ENCODE assay signal across 8 mouse cellular contexts in genomic region chr9:53973929-53974327, GRCm38 (mm10). TPM values are rescaled to one million over a fixed set of nuclear protein-coding genes. Genes with fewer than 3 reads are reported as not detected.
DNase-seq lines count a peak whose midpoint lies in the region; ATAC-seq and TF ChIP-seq lines count a peak whose summit lies in the region.

No protein-coding gene starts in this region.

- H3K36me3 ChIP-seq in intestine, embryonic 14.5 days (ENCODE audit: control insufficient read depth, insufficient read depth, low read length), result no peaks in the 10 kb centered on the region
- H3K36me3 ChIP-seq in intestine, postnatal 0 days (ENCODE audit: control insufficient read depth, insufficient read depth), result no peaks in the 10 kb centered on the region
- H3K36me3 ChIP-seq in hindbrain, embryonic 12.5 days, result no peaks in the 10 kb centered on the region
- no peaks in the 10 kb centered on the region for H3K36me3 ChIP-seq in midbrain, embryonic 11.5 days (ENCODE audit: control insufficient read depth, insufficient read depth, low read length)

- no peak overlapping the region for H3K4me3 ChIP-seq in intestine, embryonic 14.5 days (ENCODE audit: low read depth, low read length)
- H3K4me3 ChIP-seq in intestine, postnatal 0 days (ENCODE audit: low read depth, low read length), result no peak overlapping the region
- peak overlapping the region; percentile 65 for H3K4me3 ChIP-seq in hindbrain, embryonic 12.5 days
- H3K4me3 ChIP-seq in midbrain, embryonic 11.5 days (ENCODE audit: low read depth, low read length), result peak overlapping the region; percentile 65
- no peak overlapping the region for H3K4me3 ChIP-seq in lung, adult 2 months (replicated peaks; ENCODE audit: extremely low read depth, low read depth, low read length)

- peak overlapping the region; percentile 88 for H3K4me2 ChIP-seq in intestine, embryonic 14.5 days (ENCODE audit: low read length)
- H3K4me2 ChIP-seq in intestine, postnatal 0 days (replicated peaks; ENCODE audit: low read depth), result no peak overlapping the region
- peak overlapping the region; percentile 95 for H3K4me2 ChIP-seq in hindbrain, embryonic 12.5 days (replicated peaks)
- peak overlapping the region; percentile 97 for H3K4me2 ChIP-seq in midbrain, embryonic 11.5 days

- TF ChIP-seq CTCF in intestine, postnatal 0 days (IDR thresholded peaks at IDR 0.05; ENCODE audit: low read depth), result no peak
- no peak for TF ChIP-seq CTCF in lung, adult 2 months (IDR thresholded peaks at IDR 0.05; ENCODE audit: insufficient read depth, low read length)

- TF ChIP-seq POLR2A in lung, adult 2 months (IDR thresholded peaks at IDR 0.05; ENCODE audit: borderline replicate concordance, extremely low read depth, low read depth, low read length), result no peak

- 0 out of 2 replicates have a peak, but pooled peaks cover 2% of the 10 kb centered on the region for H3K4me1 ChIP-seq in intestine, embryonic 14.5 days (replicated peaks; ENCODE audit: control insufficient read depth, insufficient read depth, low read length)
- H3K4me1 ChIP-seq in intestine, postnatal 0 days (replicated peaks; ENCODE audit: control insufficient read depth, insufficient read depth, low read length), result no peaks in the 10 kb centered on the region
- peaks cover 3% of the 10 kb centered on the region; the same call in 1 of the 2 replicates for H3K4me1 ChIP-seq in hindbrain, embryonic 12.5 days
- peaks cover 4% of the 10 kb centered on the region for H3K4me1 ChIP-seq in midbrain, embryonic 11.5 days (ENCODE audit: control insufficient read depth, insufficient read depth, low read length)
- no peaks in the 10 kb centered on the region; the same call in 1 of the 2 replicates for H3K4me1 ChIP-seq in lung, adult 2 months (ENCODE audit: control insufficient read depth, insufficient read depth, low read length)

- no peak for DNase-seq in intestine, embryonic 14.5 days (ENCODE audit: low spot score)
- DNase-seq in cerebellum, adult 9-11 months, result peak; percentile 51
- no peak for DNase-seq in midbrain, embryonic 11.5 days (ENCODE audit: low spot score, missing footprints)
- no peak for DNase-seq in lung, adult 2 months
- no peak for DNase-seq in yolk sac, embryonic 10.5 days (ENCODE audit: low spot score)
- DNase-seq in ovary, postnatal 36 days (ENCODE audit: low spot score), result no peak

- H3K9me3 ChIP-seq in intestine, embryonic 14.5 days (ENCODE audit: control insufficient read depth, low read length), result no peaks in the 10 kb centered on the region
- H3K9me3 ChIP-seq in intestine, postnatal 0 days (ENCODE audit: control insufficient read depth), result no peaks in the 10 kb centered on the region
- H3K9me3 ChIP-seq in hindbrain, embryonic 12.5 days (replicated peaks), result no peaks in the 10 kb centered on the region
- H3K9me3 ChIP-seq in midbrain, embryonic 11.5 days (ENCODE audit: control insufficient read depth, low read length), result no peaks in the 10 kb centered on the region

- H3K27ac ChIP-seq in intestine, embryonic 14.5 days (ENCODE audit: low read depth), result no peak overlapping the region
- H3K27ac ChIP-seq in intestine, postnatal 0 days (ENCODE audit: low read depth, low read length), result no peak overlapping the region
- peak overlapping the region; percentile 80; the same call in 1 of the 2 replicates for H3K27ac ChIP-seq in hindbrain, embryonic 12.5 days
- no peak overlapping the region for H3K27ac ChIP-seq in midbrain, embryonic 11.5 days (ENCODE audit: low read depth, low read length)

- WGBS in intestine, embryonic 14.5 days, result 24% methylated on average over 13 of the region's 13 CpGs
- WGBS in intestine, postnatal 0 days, result 24% methylated on average over 13 of the region's 13 CpGs
- 17% methylated on average over 13 of the region's 13 CpGs for WGBS in hindbrain, embryonic 12.5 days
- 18% methylated on average over 13 of the region's 13 CpGs for WGBS in midbrain, embryonic 11.5 days
- 24% methylated on average over 13 of the region's 13 CpGs for WGBS in lung, adult 2 months

- H3K9ac ChIP-seq in intestine, embryonic 14.5 days (ENCODE audit: low read length), result no peak overlapping the region
- no peak overlapping the region for H3K9ac ChIP-seq in intestine, postnatal 0 days (ENCODE audit: low read depth, low read length)
- peak overlapping the region; percentile 76; the same call in 1 of the 2 replicates for H3K9ac ChIP-seq in hindbrain, embryonic 12.5 days
- peak overlapping the region; percentile 64 for H3K9ac ChIP-seq in midbrain, embryonic 11.5 days (ENCODE audit: low read length)

- ATAC-seq in intestine, embryonic 14.5 days (replicated peaks; ENCODE audit: low FRiP score, low TSS enrichment, low read depth), result no peak
- ATAC-seq in intestine, postnatal 0 days, result no peak
- no peak for ATAC-seq in hindbrain, embryonic 12.5 days (ENCODE audit: low FRiP score)
- no peak for ATAC-seq in midbrain, embryonic 11.5 days (ENCODE audit: low FRiP score)

- H3K27me3 ChIP-seq in intestine, embryonic 14.5 days (replicated peaks; ENCODE audit: control insufficient read depth, insufficient read depth, low read length), result peaks cover 42% of the 10 kb centered on the region
- H3K27me3 ChIP-seq in intestine, postnatal 0 days (replicated peaks; ENCODE audit: control insufficient read depth, insufficient read depth, low read length), result peaks cover 28% of the 10 kb centered on the region
- H3K27me3 ChIP-seq in hindbrain, embryonic 12.5 days, result peaks cover 8% of the 10 kb centered on the region
- peaks cover 7% of the 10 kb centered on the region for H3K27me3 ChIP-seq in midbrain, embryonic 11.5 days (ENCODE audit: control insufficient read depth, insufficient read depth, low read length)

RNA-seq across cellular contexts. Expression of gene Elmod1, which starts 1.2 kb away (rescaled TPM):
- polyA plus RNA-seq in intestine, embryonic 14.5 days (2014; fragmentation: Nextera tagmentation; extraction: Ambion mirVana), result 1.1 and 1.2 TPM in 2 replicates
- polyA plus RNA-seq in intestine, postnatal 0 days (2015; fragmentation: Nextera tagmentation; extraction: Ambion mirVana), result 0.51 and 0.55 TPM in 2 replicates
- 6.4 and 7.8 TPM in 2 replicates for polyA plus RNA-seq in hindbrain, embryonic 12.5 days (2016; fragmentation: Nextera tagmentation; extraction: Ambion mirVana)
- 1.4 and 2.8 TPM in 2 replicates for polyA plus RNA-seq in midbrain, embryonic 11.5 days (2014; fragmentation: Nextera tagmentation; extraction: Ambion mirVana)
- 1.7 and 2.6 TPM in 2 replicates for polyA plus RNA-seq in lung, adult 2 months (2012; rRNA removed)

Comparison
In these comparisons a context has a peak if more than half of its experiments do, and no peak if none do; other contexts are left out.
1. H3K4me3 ChIP-seq: peak in hindbrain, embryonic 12.5 days (single experiment) and midbrain, embryonic 11.5 days (single experiment); none in intestine, embryonic 14.5 days (single experiment), intestine, postnatal 0 days (single experiment) and lung, adult 2 months (single experiment).
2. H3K9ac ChIP-seq: peak in hindbrain, embryonic 12.5 days (single experiment) and midbrain, embryonic 11.5 days (single experiment); none in intestine, embryonic 14.5 days (single experiment) and intestine, postnatal 0 days (single experiment).